Mouse (Mus musculus) v-Abl transformed pro-B cells (cell line): ENCODE data around the gene Aqr.

ENCODE experiments used
- in situ Hi-C, 2 experiments: fragments of 400-800 bp; cut with MboI; formaldehyde crosslinking; loops; one replicate each; pipeline ENCODE4 v1.15.1; 2025; ENCODE audit not compliant: unreplicated experiment in 2 of 2

Gene Aqr

GRCm38 (mm10) chr2:114089862-114090261 lies 97.0 kb downstream of the Aqr start:
- in situ Hi-C loops, result no loop called here

GRCm38 (mm10) chr2:114087271-114087670 lies 99.6 kb downstream of the Aqr start:
- in situ Hi-C loops, result no loop called here

GRCm38 (mm10) chr2:114071876-114072275 lies 114.9 kb downstream of the Aqr start:
- in situ Hi-C loops, result no loop called here

- in situ Hi-C loops, result no loop called here
These were observed 120.6 kb downstream of the Aqr start for GRCm38 (mm10) chr2:114066226-114066625.

DNA sequence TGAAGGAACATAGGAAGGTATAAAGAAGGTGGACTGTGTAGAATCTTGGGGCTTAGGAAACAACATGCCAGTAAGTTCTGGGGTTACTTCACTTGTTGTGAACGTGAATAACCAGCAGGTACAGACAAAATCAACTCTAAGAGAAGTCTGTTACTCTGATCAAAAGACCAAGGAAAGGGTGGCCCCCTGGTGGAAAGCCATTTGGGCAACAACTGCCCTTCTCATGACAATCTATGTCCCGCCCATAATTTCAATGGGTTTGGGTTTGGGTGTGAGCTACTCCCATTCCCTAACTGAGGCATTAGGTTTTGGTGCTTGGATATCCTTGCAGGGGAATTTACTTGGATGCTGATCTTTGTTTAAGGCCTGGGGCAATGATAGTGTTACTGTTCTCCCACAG lies 122.8 kb downstream of the Aqr start:
- in situ Hi-C loops, result no loop called here

GRCm38 (mm10) chr2:114060071-114060591 lies 126.7 kb downstream of the Aqr start:
- in situ Hi-C loops, result no loop called here

- in situ Hi-C loops, result no loop called here
These were observed 127.2 kb downstream of the Aqr start for GRCm38 (mm10) chr2:114059608-114060007.

- in situ Hi-C loops, result no loop called here
These were observed 128.5 kb downstream of the Aqr start for GRCm38 (mm10) chr2:114058226-114058796.

DNA sequence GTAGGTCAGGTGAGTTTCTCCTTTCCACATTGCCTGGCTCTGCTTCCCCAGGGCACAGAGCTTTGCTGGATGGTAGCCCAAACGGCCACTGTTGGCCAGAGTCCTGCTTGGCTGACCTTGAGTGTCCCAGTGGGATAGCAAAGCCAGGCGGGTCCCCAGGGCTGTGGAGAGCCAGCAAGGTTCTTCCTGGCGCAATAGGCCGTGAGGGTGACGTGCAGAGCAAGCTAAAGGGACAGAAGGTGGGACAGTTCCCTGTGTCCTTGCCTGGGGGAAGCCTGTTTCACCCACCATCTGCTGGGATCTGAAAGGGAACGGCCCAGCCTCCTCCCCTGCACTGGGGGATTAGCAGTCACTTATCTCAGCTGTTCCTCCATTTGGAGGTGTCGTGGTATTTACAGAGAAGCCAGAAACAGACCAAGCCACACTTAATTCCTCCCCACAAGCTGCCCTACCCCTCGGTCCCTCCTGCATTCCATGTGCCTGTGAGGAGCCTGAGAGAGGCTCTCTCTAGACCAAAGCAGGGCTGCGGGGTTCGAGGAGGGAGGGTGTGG lies 129.4 kb downstream of the Aqr start:
- in situ Hi-C loops, result no loop called here

- in situ Hi-C loops, result no loop called here
These were observed 132.7 kb downstream of the Aqr start for GRCm38 (mm10) chr2:114054129-114054528.

DNA sequence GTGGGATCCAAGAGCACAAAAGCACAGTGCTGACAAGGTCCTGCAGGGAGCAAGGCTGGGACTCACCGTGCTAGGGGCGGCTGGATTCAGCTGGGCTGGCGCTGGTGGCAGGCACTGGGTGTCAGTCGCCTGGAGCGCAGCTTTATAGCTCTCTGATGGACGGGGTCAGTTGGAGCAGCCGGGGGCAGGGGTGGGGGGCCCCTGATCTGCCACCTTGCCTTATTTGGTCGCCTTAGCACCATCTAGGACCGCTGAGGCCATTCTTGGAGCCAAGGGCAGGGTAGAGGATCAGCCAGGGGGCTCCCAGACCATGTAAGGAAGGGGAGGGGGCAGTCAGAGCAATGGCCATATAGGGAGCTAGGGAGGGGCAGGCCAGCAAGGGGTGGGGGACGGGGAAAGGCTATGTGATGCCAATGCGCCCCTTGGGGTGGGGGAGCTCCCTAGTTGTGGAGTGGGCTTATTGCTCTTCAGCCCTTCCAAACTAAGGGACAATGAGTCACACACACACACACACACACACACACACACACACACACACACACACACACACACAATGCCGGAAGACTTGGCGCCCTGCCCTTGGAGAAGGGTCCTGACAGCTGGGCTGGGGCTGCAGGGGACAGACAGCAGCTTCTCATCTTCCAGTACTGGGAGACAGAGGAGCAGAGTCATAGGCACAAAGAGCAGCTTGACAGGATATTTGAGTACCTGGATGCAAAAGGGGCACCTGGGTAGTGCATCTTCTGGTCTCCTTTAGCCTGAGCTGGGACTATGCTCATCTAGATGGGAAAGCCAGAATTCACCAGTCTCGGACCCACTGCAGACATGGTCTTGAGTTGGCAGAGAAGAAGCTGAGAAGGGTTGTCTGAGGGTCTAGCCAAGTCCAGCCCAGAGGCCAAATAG lies 133.9 kb downstream of the Aqr start, which contains the start of gene Actc1:
Actc1 (minus strand) TSS at position 853 of the 903 bp plus-strand sequence.
- in situ Hi-C loops, result no loop called here

DNA sequence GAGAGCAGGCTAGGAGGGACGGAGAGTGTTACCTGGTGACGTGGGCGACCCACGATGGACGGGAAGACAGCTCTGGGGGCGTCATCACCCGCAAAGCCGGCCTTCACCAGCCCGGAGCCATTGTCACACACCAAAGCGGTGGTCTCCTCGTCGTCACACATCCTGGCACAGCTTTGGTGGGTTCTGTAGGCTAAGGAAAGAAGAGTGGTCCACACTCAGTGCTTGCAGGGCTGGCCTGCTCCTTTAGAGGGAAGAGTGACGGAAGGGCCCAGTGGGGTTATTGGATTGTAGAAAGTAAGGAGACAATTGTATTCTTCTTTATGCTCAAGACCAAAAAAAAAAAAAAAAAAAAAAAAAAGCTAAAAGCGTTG lies 135.0 kb downstream of the Aqr start:
- in situ Hi-C loops, result no loop called here
